Mouse (Mus musculus): ENCODE results near the gene 4930402H24Rik. TPM values are rescaled to one million over a fixed set of nuclear protein-coding genes. Genes with fewer than 3 reads are reported as not detected.

4930402H24Rik gene
- polyA plus RNA-seq, 1 experiment from 2014 or later = 11.2 TPM

DNA sequence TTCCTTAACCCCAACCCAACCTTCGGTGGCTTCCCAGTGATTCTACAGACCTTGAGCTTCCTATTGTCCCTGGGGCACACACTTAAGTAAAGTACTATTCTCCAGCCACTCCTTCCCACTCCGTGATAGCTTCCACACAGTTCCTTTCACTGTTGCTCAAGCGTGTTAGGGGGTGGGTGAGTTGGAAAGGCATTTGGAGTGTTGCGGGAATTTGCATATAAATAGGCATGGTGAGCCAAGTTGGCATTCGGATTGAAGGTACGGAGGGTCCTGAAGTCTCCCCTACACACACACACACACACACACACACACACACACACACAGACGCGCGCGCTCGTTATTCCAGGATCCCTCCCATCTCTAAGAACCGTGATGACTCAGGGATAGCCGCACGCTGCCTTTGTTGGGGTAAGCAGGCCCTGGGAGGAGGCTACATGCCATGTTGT lies 208.4 kb downstream of the 4930402H24Rik start:
- Histone ChIP-seq H3K9ac (ENCODE audit: low read length) (peak overlapping the region; percentile 55; the same call in 1 of the 2 replicates), H3K4me2 (replicated peaks; ENCODE audit: low read depth) (peak overlapping the region; percentile 100), H3K4me3 (ENCODE audit: low read depth, low read length) (peak overlapping the region; percentile 55), H3K9me3 (ENCODE audit: control insufficient read depth, low read length) (no peaks in the 10 kb centered on the region), H3K27me3 (ENCODE audit: control insufficient read depth, insufficient read depth, low read length) (no peaks in the 10 kb centered on the region), H3K27ac (replicated peaks) (no peak overlapping the region), H3K36me3 (ENCODE audit: control insufficient read depth, insufficient read depth, low read length) (no peaks in the 10 kb centered on the region), H3K4me1 (replicated peaks; ENCODE audit: control insufficient read depth, insufficient read depth) (0 out of 2 replicates have a peak, but pooled peaks cover 2% of the 10 kb centered on the region)
- peak; percentile 26; the same call in 1 of the 2 replicates for ATAC-seq (ENCODE audit: low FRiP score, low TSS enrichment)
- DNase-seq (ENCODE audit: low spot score) = peak; percentile 25
- WGBS = 3% methylated on average over 14 of the region's 14 CpGs
- TF ChIP-seq EP300 (optimal IDR thresholded peaks at IDR 0.05) (no peak), CTCF (IDR thresholded peaks at IDR 0.05; ENCODE audit: low read depth) (no peak)

DNA sequence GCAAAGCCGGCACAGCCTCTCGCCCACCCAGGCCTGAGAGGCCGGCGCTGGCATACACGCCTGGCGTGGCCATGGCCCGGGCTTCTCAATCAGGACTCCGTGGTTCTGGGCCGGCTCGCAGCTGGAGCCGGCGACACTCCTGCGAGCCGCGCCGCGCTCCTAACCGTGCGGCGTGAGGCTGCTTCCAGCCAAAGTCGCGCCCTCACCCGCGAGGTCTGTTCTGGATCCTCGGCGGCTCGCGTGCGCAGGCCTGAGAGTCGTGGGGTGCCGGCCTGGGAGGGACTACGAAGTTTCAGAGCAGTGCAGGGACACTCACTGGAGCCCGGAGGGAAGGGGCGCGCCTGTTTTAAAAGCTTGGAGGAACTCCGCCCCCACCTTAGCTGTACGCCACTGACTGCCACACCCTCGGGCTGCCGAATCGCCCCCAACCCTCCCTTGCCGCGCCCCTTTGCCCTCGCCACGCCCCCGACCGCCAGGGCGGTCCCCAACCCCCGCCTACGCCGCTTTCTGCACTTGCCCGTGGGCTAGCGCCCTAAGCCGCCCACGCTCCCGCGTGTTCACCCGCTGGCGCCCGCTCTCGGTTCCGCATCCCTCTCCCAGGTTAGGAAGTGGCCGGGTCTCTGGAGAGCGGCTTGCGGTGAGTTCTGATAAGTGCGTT lies 208.9 kb downstream of the 4930402H24Rik start, which contains the start of gene Slc4a11:
Slc4a11 (minus strand) TSS at position 367 of the 658 bp plus-strand sequence.
- H3K4me2 ChIP-seq (replicated peaks; ENCODE audit: low read depth) = peak within 1 kb of the TSS; percentile 100
- peak within 1 kb of the TSS; percentile 55 for H3K9ac ChIP-seq (ENCODE audit: low read length)
- H3K4me1 ChIP-seq (replicated peaks; ENCODE audit: control insufficient read depth, insufficient read depth) = 0 out of 2 replicates have a peak, but pooled peaks cover 2% of the 10 kb centered on the region
- no peaks in the 10 kb centered on the region for H3K36me3 ChIP-seq (ENCODE audit: control insufficient read depth, insufficient read depth, low read length)
- H3K9me3 ChIP-seq (ENCODE audit: control insufficient read depth, low read length) = no peaks in the 10 kb centered on the region
- DNase-seq (ENCODE audit: low spot score) (peak; percentile 66), ATAC-seq (ENCODE audit: low FRiP score, low TSS enrichment) (peak; percentile 57)
- H3K27ac ChIP-seq (replicated peaks) = no peak within 1 kb of the TSS
- under 1% methylated on average over 60 of the region's 65 CpGs for WGBS
- H3K27me3 ChIP-seq (ENCODE audit: control insufficient read depth, insufficient read depth, low read length) = no peaks in the 10 kb centered on the region
- peak within 1 kb of the TSS; percentile 55 for H3K4me3 ChIP-seq (ENCODE audit: low read depth, low read length)
- TF ChIP-seq EP300 (optimal IDR thresholded peaks at IDR 0.05) (no peak), CTCF (IDR thresholded peaks at IDR 0.05; ENCODE audit: low read depth) (no peak)

DNA sequence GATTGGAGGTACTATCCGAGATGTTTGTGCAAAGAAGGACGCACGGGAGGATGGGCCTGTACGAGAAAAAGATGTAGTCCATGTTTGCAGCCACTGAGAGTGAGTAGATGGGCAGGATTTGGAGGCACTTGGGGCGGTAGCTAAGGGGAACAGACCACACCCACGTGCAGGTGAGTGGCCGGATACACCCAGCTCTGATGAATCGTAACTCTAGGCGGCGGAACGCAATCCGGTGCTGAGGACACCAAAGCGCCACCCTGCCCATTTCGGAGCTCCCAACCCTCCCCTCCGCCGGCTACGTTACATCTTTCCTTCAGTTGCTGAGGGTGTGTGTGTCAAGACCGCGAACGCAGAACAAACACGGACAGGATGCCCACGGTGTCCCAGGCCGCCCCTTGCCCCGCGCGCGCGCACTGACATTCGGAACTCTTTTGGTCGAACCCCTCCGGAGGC lies 209.5 kb downstream of the 4930402H24Rik start:
- Histone ChIP-seq H3K27me3 (ENCODE audit: control insufficient read depth, insufficient read depth, low read length) (no peaks in the 10 kb centered on the region), H3K4me2 (replicated peaks; ENCODE audit: low read depth) (peak overlapping the region; percentile 100), H3K36me3 (ENCODE audit: control insufficient read depth, insufficient read depth, low read length) (no peaks in the 10 kb centered on the region), H3K9me3 (ENCODE audit: control insufficient read depth, low read length) (no peaks in the 10 kb centered on the region), H3K4me3 (ENCODE audit: low read depth, low read length) (peak overlapping the region; percentile 55), H3K4me1 (replicated peaks; ENCODE audit: control insufficient read depth, insufficient read depth) (0 out of 2 replicates have a peak, but pooled peaks cover 2% of the 10 kb centered on the region), H3K9ac (ENCODE audit: low read length) (peak overlapping the region; percentile 55), H3K27ac (replicated peaks) (no peak overlapping the region)
- ATAC-seq (ENCODE audit: low FRiP score, low TSS enrichment) (peak; percentile 38), DNase-seq (ENCODE audit: low spot score) (peak; percentile 55)
- TF ChIP-seq EP300 (optimal IDR thresholded peaks at IDR 0.05) = no peak
- no peak for TF ChIP-seq CTCF (IDR thresholded peaks at IDR 0.05; ENCODE audit: low read depth)
- WGBS = 1% methylated on average over 31 of the region's 31 CpGs

DNA sequence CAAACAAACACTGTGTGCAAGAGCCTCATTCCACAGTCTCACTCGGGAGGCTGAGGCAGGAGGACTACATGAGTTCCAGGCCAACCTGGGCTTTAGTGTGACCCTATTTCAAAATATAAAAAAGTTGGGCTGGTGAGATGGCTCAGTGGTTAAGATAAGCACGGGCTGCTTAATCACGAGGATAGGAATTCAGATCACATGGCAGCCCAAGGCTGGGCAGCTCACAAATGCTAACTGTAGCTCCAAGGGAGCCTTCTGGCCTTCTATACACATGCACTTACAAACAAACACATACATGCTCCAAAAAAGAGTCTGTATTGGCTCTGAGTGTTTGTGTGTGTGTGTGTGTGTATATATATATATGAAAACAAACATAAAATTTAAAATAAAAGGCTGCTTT lies 212.6 kb downstream of the 4930402H24Rik start:
- no peak overlapping the region for H3K27ac ChIP-seq (replicated peaks)
- ATAC-seq (ENCODE audit: low FRiP score, low TSS enrichment) (no peak), DNase-seq (ENCODE audit: low spot score) (no peak)
- H3K9ac ChIP-seq (ENCODE audit: low read length) = no peak overlapping the region
- 50% methylated on average over 3 of the region's 3 CpGs for WGBS
- H3K4me2 ChIP-seq (replicated peaks; ENCODE audit: low read depth) = no peak overlapping the region
- 0 out of 2 replicates have a peak, but pooled peaks cover 2% of the 10 kb centered on the region for H3K4me1 ChIP-seq (replicated peaks; ENCODE audit: control insufficient read depth, insufficient read depth)
- no peaks in the 10 kb centered on the region for H3K9me3 ChIP-seq (ENCODE audit: control insufficient read depth, low read length)
- H3K36me3 ChIP-seq (ENCODE audit: control insufficient read depth, insufficient read depth, low read length) = no peaks in the 10 kb centered on the region
- no peaks in the 10 kb centered on the region for H3K27me3 ChIP-seq (ENCODE audit: control insufficient read depth, insufficient read depth, low read length)
- TF ChIP-seq EP300 (optimal IDR thresholded peaks at IDR 0.05) = no peak
- TF ChIP-seq CTCF (IDR thresholded peaks at IDR 0.05; ENCODE audit: low read depth) = no peak
- no peak overlapping the region for H3K4me3 ChIP-seq (ENCODE audit: low read depth, low read length)

DNA sequence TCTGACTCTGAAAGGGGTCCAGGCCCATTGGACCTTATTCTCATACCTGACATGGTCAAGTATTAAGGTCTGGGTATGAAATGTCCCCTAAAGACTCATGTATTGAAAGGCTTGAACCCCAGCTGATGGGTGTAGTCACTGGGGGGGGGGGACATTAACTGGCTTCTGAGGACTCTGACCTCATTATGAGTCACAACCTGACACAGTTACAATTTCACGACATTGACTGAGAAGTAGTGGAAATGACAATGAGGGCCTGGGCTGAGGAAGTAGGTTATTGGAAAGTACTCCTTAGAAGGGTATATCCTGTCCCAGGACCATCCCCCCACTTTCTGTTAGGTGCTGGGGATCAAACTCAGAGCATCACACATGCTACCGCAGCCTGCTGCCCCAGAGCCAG lies 217.2 kb downstream of the 4930402H24Rik start:
- Histone ChIP-seq H3K9ac (ENCODE audit: low read length) (no peak overlapping the region), H3K9me3 (ENCODE audit: control insufficient read depth, low read length) (no peaks in the 10 kb centered on the region), H3K4me2 (replicated peaks; ENCODE audit: low read depth) (no peak overlapping the region), H3K27me3 (ENCODE audit: control insufficient read depth, insufficient read depth, low read length) (no peaks in the 10 kb centered on the region), H3K4me3 (ENCODE audit: low read depth, low read length) (no peak overlapping the region), H3K36me3 (ENCODE audit: control insufficient read depth, insufficient read depth, low read length) (0 out of 2 replicates have a peak, but pooled peaks cover 3% of the 10 kb centered on the region), H3K4me1 (replicated peaks; ENCODE audit: control insufficient read depth, insufficient read depth) (no peaks in the 10 kb centered on the region), H3K27ac (replicated peaks) (no peak overlapping the region)
- WGBS = 56% methylated on average over 2 of the region's 2 CpGs
- DNase-seq (ENCODE audit: low spot score) (no peak), ATAC-seq (ENCODE audit: low FRiP score, low TSS enrichment) (no peak)
- TF ChIP-seq CTCF (IDR thresholded peaks at IDR 0.05; ENCODE audit: low read depth) (no peak), EP300 (optimal IDR thresholded peaks at IDR 0.05) (no peak)

DNA sequence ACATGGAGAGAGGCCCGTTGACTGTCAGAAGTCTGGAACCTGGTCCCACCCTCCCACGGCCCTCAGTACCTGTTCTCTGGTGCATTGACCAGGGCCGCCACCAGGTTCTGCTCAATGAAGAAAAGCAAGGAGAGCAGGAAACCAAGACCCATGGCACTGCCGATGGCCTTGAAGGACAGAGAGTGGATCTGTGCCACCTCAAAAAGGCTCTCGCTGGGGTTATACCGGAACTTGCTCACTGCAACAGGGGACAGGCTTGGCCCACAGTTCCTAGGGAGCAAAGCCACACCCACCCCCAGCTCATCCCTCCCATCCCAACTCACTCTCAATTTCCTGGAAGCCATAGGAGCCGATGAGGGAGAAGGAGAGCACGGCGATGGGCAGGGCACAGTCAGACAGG lies 220.8 kb downstream of the 4930402H24Rik start:
- no peaks in the 10 kb centered on the region for H3K27me3 ChIP-seq (ENCODE audit: control insufficient read depth, insufficient read depth, low read length)
- TF ChIP-seq EP300 (optimal IDR thresholded peaks at IDR 0.05) (no peak), CTCF (IDR thresholded peaks at IDR 0.05; ENCODE audit: low read depth) (no peak)
- no peak overlapping the region for H3K27ac ChIP-seq (replicated peaks)
- no peaks in the 10 kb centered on the region for H3K9me3 ChIP-seq (ENCODE audit: control insufficient read depth, low read length)
- H3K4me2 ChIP-seq (replicated peaks; ENCODE audit: low read depth) = no peak overlapping the region
- no peak overlapping the region for H3K9ac ChIP-seq (ENCODE audit: low read length)
- ATAC-seq (ENCODE audit: low FRiP score, low TSS enrichment) (no peak), DNase-seq (ENCODE audit: low spot score) (no peak)
- no peak overlapping the region for H3K4me3 ChIP-seq (ENCODE audit: low read depth, low read length)
- 85% methylated on average over 9 of the region's 9 CpGs for WGBS
- H3K36me3 ChIP-seq (ENCODE audit: control insufficient read depth, insufficient read depth, low read length) = 0 out of 2 replicates have a peak, but pooled peaks cover 3% of the 10 kb centered on the region
- no peaks in the 10 kb centered on the region for H3K4me1 ChIP-seq (replicated peaks; ENCODE audit: control insufficient read depth, insufficient read depth)

Measured in stomach, postnatal 0 days (tissue).